Mouse (Mus musculus): Measurements from ENCODE around the gene Ptprcap. TPM values are rescaled to one million over a fixed set of nuclear protein-coding genes. Genes with fewer than 3 reads are reported as not detected.
A peak's percentile ranks its signal among the peaks of the same experiment; 100 is the strongest.

Gene Ptprcap
- polyA plus RNA-seq, 1 experiment from 2014 or later: 0.83 TPM

DNA sequence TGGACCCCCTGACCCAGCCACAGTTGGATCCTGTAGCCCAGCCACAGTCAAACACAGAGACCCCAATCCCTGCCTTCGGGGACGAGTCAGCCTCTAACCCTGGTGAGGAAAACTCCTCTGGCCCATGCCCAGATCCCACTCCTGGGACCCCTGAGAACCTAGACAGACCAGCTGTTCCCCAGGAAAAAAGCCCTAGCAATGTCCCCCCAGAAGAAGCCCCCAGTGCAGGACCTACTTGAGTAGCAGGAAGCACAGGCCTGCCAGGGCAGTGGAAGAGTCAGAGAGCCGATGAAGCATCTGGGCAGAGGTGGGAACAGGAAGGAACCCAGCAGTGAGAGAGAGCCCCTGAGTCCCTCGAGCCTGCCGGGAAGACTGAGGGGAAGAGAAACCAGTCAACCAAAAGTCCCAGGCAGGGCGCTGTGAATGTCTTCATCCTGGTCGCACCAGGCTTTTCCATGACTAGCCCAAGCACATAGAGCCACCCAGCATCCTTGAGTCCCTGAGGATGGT lies 9.6 kb upstream of the Ptprcap start, which contains the start of gene Cabp4:
Cabp4 (minus strand) TSS at position 275 of the 510 bp plus-strand sequence.
- Histone ChIP-seq H3K36me3 (no peaks in the 10 kb centered on the region), H3K4me2 (no peak within 1 kb of the TSS), H3K4me1 (replicated peaks) (peaks cover 14% of the 10 kb centered on the region), H3K9ac (no peak within 1 kb of the TSS), H3K9me3 (no peaks in the 10 kb centered on the region), H3K27me3 (no peaks in the 10 kb centered on the region), H3K27ac (replicated peaks) (no peak within 1 kb of the TSS), H3K4me3 (no peak within 1 kb of the TSS)
- no peak for ATAC-seq (ENCODE audit: low FRiP score, low read depth)
- 89% methylated on average over 7 of the region's 7 CpGs for WGBS

DNA sequence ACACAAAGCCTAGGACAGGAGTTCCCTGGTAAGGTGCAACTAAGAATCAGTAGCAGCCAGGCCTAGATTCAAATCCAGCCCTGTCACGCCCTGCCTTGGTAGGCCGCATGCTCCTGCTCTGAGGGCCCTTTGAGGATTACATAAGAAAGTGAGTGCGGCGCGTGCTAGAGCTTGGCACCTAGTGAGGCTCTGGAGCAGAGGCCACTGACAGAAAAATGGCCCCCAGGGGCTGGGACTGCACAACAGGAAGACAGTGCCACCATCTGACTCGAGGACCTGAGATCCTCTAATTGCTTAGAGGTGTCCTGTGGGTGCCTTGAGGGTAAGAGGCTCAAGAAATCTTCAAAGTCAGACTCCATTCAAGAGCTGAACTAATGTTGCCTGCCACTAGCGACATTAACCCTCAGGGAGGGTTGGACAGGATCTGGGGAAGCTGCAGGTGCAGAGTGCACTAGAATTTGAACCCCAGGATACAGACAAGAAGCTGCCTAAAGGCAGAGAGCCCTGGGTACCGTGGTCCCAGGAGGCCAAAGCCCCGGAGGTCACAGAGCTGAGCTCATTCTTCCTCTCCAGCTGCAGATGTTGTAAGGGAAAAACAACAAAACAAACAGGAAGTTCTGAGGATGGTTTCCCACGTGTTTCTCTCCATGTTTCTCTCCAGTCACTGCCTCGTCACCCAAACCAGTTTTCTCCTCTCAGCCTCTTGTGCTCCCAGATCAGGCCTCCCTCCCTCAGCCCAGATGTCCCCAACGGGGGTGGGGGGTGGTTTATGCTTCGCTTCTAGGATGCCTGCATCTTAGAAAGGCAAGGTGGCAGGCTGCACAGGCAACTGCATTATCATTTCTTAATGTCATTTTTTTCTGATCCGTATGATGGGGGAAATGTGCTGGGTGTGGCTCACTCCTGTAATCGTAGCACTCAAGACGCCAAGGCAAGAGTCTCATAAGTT lies 8.6 kb upstream of the Ptprcap start:
- no peak overlapping the region for H3K4me3 ChIP-seq
- WGBS: 83% methylated on average over 16 of the region's 16 CpGs

DNA sequence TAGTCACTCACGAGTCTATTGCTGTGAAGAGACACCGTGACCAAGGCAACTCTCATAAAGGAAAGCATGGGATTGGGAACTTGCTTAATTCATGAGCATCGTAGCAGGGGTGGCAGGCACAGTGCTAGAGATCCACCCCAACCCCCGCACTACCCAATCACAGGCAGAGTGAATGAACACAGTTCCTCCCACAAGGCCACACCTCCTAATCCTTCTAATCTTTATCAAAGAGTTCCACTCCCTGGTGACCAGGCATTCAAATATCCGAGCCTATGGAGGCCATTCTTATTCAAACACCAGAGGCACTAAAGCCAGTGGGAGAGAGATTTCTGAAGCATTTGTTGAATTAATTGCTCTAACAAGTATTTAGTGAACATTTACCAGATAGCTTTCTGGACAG lies 7.5 kb upstream of the Ptprcap start:
- H3K4me1 ChIP-seq (replicated peaks): peaks cover 24% of the 10 kb centered on the region
- H3K27ac ChIP-seq (replicated peaks): no peak overlapping the region
- WGBS: 88% methylated on average over 5 of the region's 5 CpGs
- H3K4me3 ChIP-seq: no peak overlapping the region
- peaks cover under 1% of the 10 kb centered on the region; the same call in 1 of the 2 replicates for H3K36me3 ChIP-seq
- no peaks in the 10 kb centered on the region for H3K9me3 ChIP-seq
- no peak for ATAC-seq (ENCODE audit: low FRiP score, low read depth)
- no peaks in the 10 kb centered on the region for H3K27me3 ChIP-seq
- no peak overlapping the region for H3K4me2 ChIP-seq
- H3K9ac ChIP-seq: no peak overlapping the region

More for the DNA sequence above, 8.6 kb upstream of the Ptprcap start:
- Histone ChIP-seq H3K27ac (replicated peaks) (no peak overlapping the region), H3K9me3 (no peaks in the 10 kb centered on the region), H3K4me1 (replicated peaks) (peaks cover 19% of the 10 kb centered on the region), H3K36me3 (no peaks in the 10 kb centered on the region), H3K9ac (no peak overlapping the region), H3K4me2 (no peak overlapping the region), H3K27me3 (no peaks in the 10 kb centered on the region)
- no peak for ATAC-seq (ENCODE audit: low FRiP score, low read depth)

DNA sequence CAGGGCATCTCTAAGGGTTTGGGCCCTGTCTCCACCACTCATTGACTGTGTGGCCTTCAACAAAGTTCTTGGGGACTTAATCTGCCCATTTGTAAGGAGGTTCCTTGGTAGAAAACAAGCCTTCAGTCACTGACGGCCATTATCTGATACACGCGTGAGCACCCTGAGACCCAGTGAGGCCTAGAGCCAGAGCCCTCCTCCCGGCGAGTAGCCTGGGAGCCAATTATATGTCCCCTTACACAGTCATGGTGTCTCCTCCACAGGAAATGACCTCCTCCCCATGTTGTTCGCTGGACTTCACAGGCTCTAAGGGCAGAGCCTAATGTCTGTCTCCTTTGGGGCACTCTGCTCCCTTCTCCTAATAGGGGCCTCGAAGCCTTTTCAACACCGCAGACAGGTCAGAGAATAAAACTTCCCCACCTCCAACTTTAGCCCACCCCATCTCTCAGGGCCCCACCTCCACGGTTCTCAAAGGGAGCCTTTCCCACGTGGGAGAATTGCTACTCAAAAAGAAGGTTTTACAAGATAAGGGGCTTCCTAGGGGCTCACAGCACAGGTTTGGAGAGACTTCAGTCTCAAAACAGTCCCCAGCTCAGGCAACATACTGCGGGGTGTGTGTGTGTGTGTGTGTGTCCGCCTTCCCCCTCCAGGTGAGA lies 6.9 kb upstream of the Ptprcap start:
- WGBS: 61% methylated on average over 12 of the region's 12 CpGs
- Histone ChIP-seq H3K4me1 (replicated peaks) (peaks cover 26% of the 10 kb centered on the region), H3K9ac (no peak overlapping the region), H3K9me3 (no peaks in the 10 kb centered on the region), H3K36me3 (peaks cover 5% of the 10 kb centered on the region; the same call in 1 of the 2 replicates), H3K4me2 (no peak overlapping the region), H3K4me3 (no peak overlapping the region), H3K27ac (replicated peaks) (no peak overlapping the region), H3K27me3 (no peaks in the 10 kb centered on the region)
- no peak for ATAC-seq (ENCODE audit: low FRiP score, low read depth)

DNA sequence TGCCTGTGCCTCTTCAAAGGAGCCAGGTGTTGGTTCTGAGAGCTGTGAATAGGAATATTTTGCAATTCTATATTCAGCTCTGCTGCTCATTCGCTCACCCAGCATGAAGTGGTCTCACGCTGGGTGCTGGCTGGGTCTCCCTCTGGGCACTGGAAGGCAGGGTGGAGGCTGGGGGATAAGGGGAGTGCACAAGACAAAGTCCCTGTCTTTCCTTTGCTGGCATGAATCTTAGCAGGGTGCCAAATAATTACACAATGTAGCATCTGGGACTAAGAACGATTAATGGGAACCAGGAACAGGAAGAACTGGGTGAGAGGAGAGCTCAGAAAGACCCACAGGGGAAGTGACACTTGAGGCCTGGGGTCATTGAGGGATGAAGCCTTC lies 6.4 kb upstream of the Ptprcap start:
- peaks cover 5% of the 10 kb centered on the region; the same call in 1 of the 2 replicates for H3K36me3 ChIP-seq
- no peak overlapping the region for H3K27ac ChIP-seq (replicated peaks)
- no peaks in the 10 kb centered on the region for H3K27me3 ChIP-seq
- H3K9me3 ChIP-seq: no peaks in the 10 kb centered on the region
- no peak overlapping the region for H3K4me3 ChIP-seq
- peaks cover 26% of the 10 kb centered on the region for H3K4me1 ChIP-seq (replicated peaks)
- 43% methylated on average over 3 of the region's 3 CpGs for WGBS
- H3K4me2 ChIP-seq: no peak overlapping the region
- no peak for ATAC-seq (ENCODE audit: low FRiP score, low read depth)
- no peak overlapping the region for H3K9ac ChIP-seq

DNA sequence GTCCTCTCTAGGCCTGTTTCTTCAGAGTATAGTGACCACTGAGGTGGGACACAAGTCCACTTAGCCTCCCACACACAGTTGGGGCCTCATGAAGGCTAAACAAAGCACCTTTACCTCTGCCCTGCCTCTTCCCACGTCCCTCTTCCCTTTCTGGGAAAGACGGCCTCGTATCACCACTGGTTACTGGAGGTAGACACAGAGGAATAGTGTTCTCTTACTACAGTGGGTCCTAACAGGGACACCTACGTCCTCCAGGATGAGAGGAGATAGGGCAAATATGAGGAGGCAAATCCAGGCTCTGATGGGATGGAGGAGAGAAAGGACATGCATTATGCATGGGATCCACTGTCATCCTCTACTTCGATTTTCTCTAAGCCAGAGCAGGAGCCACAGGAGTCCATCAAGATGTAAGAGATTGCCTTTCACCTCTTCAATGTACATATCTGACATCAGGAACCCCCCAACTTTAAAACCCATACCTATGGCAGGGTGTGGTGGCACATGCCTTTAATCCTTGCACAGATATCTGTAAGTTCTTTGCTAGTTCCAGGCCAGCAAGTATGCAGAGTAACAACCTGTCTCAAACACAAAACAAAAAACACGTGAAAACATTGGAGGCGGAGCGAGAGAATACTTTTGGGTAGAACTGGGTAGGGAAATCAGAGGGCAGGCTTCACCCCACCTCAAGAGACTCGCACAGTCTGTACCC lies 5.5 kb upstream of the Ptprcap start:
- 35% methylated on average over 9 of the region's 9 CpGs for WGBS
- H3K9ac ChIP-seq: peak overlapping the region; percentile 87
- peak; percentile 36 for ATAC-seq (ENCODE audit: low FRiP score, low read depth)
- peak overlapping the region; percentile 74 for H3K27ac ChIP-seq (replicated peaks)
- H3K4me3 ChIP-seq: peak overlapping the region; percentile 81
- peak overlapping the region; percentile 82 for H3K4me2 ChIP-seq
- peaks cover 26% of the 10 kb centered on the region for H3K4me1 ChIP-seq (replicated peaks)
- H3K27me3 ChIP-seq: no peaks in the 10 kb centered on the region
- H3K9me3 ChIP-seq: no peaks in the 10 kb centered on the region
- H3K36me3 ChIP-seq: peaks cover 5% of the 10 kb centered on the region; the same call in 1 of the 2 replicates

DNA sequence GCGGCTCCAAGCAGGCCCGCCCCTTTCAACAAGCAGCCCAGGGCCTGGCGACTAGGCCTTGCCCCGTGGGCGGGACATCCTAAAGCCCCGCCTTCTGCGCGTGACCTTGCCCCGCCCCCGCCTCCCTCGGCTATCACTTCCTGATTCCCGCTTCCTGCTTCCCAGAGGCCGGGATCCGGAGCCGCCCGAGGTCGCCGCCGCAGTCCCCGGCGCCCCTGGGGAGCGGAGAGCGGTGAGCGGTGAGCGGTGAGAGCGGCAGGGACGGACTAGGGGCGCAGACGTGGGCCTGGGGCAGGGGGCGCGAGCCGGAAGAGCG lies 5.0 kb upstream of the Ptprcap start, which contains the start of gene Coro1b:
Coro1b (plus strand) TSS at position 129 of the 316 bp plus-strand sequence.
- Histone ChIP-seq H3K4me3 (peak within 1 kb of the TSS; percentile 81), H3K27me3 (no peaks in the 10 kb centered on the region), H3K4me2 (peak within 1 kb of the TSS; percentile 82), H3K9ac (peak within 1 kb of the TSS; percentile 87), H3K36me3 (peaks cover 5% of the 10 kb centered on the region; the same call in 1 of the 2 replicates), H3K4me1 (replicated peaks) (peaks cover 26% of the 10 kb centered on the region), H3K27ac (replicated peaks) (peak within 1 kb of the TSS; percentile 74), H3K9me3 (no peaks in the 10 kb centered on the region)
- under 1% methylated on average over 33 of the region's 33 CpGs for WGBS
- peak; percentile 94 for ATAC-seq (ENCODE audit: low FRiP score, low read depth)

DNA sequence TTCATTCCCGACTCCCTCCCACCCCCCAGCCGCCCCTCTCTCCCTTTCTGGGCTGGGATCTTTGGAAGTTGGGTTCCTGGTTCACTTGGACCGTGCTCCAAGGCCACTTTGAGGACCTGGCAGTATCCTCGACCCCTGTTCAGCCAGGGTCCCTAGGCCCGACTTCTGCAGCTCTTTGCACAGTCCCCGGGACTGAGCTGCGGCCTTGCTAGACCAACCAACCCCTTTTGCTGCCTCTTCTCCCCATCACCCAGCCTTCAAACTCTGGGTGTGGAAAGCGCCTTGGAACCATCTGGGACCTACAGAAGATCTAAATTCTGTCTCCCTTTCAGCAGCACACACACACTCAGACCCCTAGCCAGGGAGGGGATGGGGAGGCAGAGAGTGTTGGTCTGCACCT lies 4.6 kb upstream of the Ptprcap start:
- Histone ChIP-seq H3K4me3 (peak overlapping the region; percentile 81), H3K36me3 (peaks cover 5% of the 10 kb centered on the region; the same call in 1 of the 2 replicates), H3K27me3 (no peaks in the 10 kb centered on the region), H3K9ac (peak overlapping the region; percentile 87), H3K4me1 (replicated peaks) (peaks cover 26% of the 10 kb centered on the region), H3K4me2 (peak overlapping the region; percentile 82), H3K27ac (replicated peaks) (peak overlapping the region; percentile 74), H3K9me3 (no peaks in the 10 kb centered on the region)
- peak; percentile 0; the same call in 1 of the 2 replicates for ATAC-seq (ENCODE audit: low FRiP score, low read depth)
- 4% methylated on average over 8 of the region's 8 CpGs for WGBS

DNA sequence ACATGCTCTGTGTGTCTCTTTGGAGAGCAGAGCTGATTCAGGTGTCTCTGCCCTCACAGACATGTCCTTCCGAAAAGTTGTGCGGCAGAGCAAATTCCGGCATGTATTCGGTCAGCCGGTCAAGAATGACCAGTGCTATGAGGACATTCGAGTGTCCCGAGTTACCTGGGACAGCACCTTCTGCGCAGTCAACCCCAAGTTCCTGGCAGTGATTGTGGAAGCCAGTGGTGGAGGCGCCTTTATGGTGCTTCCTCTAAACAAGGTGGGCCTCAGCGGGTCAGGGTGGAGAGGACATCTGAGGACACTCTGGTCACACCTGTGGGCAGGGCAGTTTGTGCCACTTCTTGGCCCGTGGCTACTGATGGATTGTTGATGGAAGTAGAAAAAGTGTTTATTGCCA lies 4.1 kb upstream of the Ptprcap start:
- H3K4me3 ChIP-seq: peak overlapping the region; percentile 81

DNA sequence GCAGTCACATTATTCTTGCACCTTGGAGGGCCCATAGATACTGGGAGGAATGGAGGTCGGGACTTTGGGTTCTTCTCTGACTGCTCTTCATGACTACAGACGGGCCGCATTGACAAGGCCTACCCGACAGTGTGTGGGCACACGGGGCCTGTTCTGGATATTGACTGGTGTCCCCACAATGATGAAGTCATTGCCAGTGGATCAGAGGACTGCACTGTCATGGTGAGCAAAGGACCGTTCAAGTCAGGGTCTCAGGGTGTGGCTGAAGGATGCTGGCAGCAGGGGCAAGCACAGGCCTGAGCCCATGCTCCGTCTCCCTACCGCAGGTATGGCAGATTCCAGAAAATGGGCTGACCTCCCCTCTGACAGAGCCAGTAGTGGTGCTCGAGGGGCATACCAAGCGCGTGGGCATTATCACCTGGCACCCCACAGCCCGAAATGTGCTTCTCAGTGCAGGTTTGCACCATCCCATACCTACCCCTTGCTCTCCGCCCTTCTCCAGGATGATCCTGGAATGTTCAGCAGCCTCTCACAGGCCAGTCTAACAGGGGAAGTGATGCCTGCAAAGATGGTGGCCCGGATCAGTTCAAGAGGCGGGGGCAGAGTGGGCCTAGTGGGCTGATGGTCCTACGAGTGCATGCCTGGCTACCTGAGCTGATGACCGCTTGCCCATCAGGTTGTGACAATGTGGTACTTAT lies 3.5 kb upstream of the Ptprcap start:
- 96% methylated on average over 17 of the region's 17 CpGs for WGBS
- ATAC-seq (ENCODE audit: low FRiP score, low read depth): no peak
- H3K9ac ChIP-seq: no peak overlapping the region
- H3K27me3 ChIP-seq: no peaks in the 10 kb centered on the region
- H3K4me2 ChIP-seq: peak overlapping the region; percentile 82
- H3K27ac ChIP-seq (replicated peaks): no peak overlapping the region
- peaks cover 26% of the 10 kb centered on the region for H3K4me1 ChIP-seq (replicated peaks)
- no peaks in the 10 kb centered on the region for H3K9me3 ChIP-seq
- H3K4me3 ChIP-seq: peak overlapping the region; percentile 81; the same call in 1 of the 2 replicates
- peaks cover 5% of the 10 kb centered on the region; the same call in 1 of the 2 replicates for H3K36me3 ChIP-seq

More for the DNA sequence above, 4.1 kb upstream of the Ptprcap start:
- H3K27ac ChIP-seq (replicated peaks): no peak overlapping the region
- peaks cover 26% of the 10 kb centered on the region for H3K4me1 ChIP-seq (replicated peaks)
- H3K36me3 ChIP-seq: peaks cover 5% of the 10 kb centered on the region; the same call in 1 of the 2 replicates
- no peak for ATAC-seq (ENCODE audit: low FRiP score, low read depth)
- peak overlapping the region; percentile 82 for H3K4me2 ChIP-seq
- H3K27me3 ChIP-seq: no peaks in the 10 kb centered on the region
- 92% methylated on average over 11 of the region's 11 CpGs for WGBS
- H3K9ac ChIP-seq: peak overlapping the region; percentile 87
- no peaks in the 10 kb centered on the region for H3K9me3 ChIP-seq

All from hindbrain, embryonic 15.5 days (tissue).